21 mouse cellular contexts compared by ENCODE assay signal in genomic region chr17:50762231-50762630, GRCm38 (mm10).
DNase-seq lines count a peak whose midpoint lies in the region; TF ChIP-seq lines count a peak whose summit lies in the region.
"Had no signal": no experiment of that assay in that cellular context is flagged by ENCODE, and none has a peak within 500 bp of the region (broad histone marks: within the 10 kb centered on the region; RNA-seq: fewer than 3 reads in every experiment).

No protein-coding gene starts in this region.

- WGBS in cerebellum, adult 2 months, result 84% methylated on average over 5 of the region's 5 CpGs

- no peak for TF ChIP-seq CTCF in cerebellum, adult 2 months (IDR thresholded peaks at IDR 0.05; ENCODE audit: borderline replicate concordance, insufficient read depth, low read depth, low read length)
- no peak for TF ChIP-seq CTCF in left cerebral cortex, adult 2 months (IDR thresholded peaks at IDR 0.05)

- peaks cover 8% of the 10 kb centered on the region for H3K4me1 ChIP-seq in cerebellum, adult 2 months (ENCODE audit: control insufficient read depth, insufficient read depth, low read length)
- H3K4me1 ChIP-seq: hindbrain, embryonic 13.5 days; liver, embryonic 12.5 days; midbrain, embryonic 12.5 days; neural tube, embryonic 15.5 days had no signal

- TF ChIP-seq POLR2A in cerebellum, adult 2 months (IDR thresholded peaks at IDR 0.05; ENCODE audit: borderline replicate concordance, insufficient read depth, low read length), result no peak

- H3K27me3 ChIP-seq in cerebellum, adult 2 months (ENCODE audit: control insufficient read depth, insufficient read depth, low read length), result no peaks in the 10 kb centered on the region
- H3K27me3 ChIP-seq: heart, embryonic 13.5 days; hindbrain, embryonic 13.5 days; liver, embryonic 12.5 days; midbrain, embryonic 12.5 days; neural tube, embryonic 15.5 days had no signal

- no peak overlapping the region for H3K4me3 ChIP-seq in cerebellum, adult 2 months (replicated peaks; ENCODE audit: insufficient read depth, low read depth, low read length)
- no peak overlapping the region for H3K4me3 ChIP-seq in left cerebral cortex, adult 2 months
- H3K4me3 ChIP-seq: forebrain, embryonic 10.5 days; heart, adult 2 months; heart, embryonic 13.5 days; hindbrain, embryonic 13.5 days; liver, embryonic 12.5 days; midbrain, embryonic 12.5 days; neural tube, embryonic 15.5 days had no signal

- no peak overlapping the region for H3K27ac ChIP-seq in cerebellum, adult 2 months (ENCODE audit: insufficient read depth, low read length)
- peak overlapping the region; percentile 65; the same call in 1 of the 2 replicates for H3K27ac ChIP-seq in left cerebral cortex, adult 2 months
- H3K27ac ChIP-seq: forebrain, embryonic 10.5 days; heart, embryonic 13.5 days; hindbrain, embryonic 13.5 days; kidney, postnatal 0 days; liver, embryonic 12.5 days; midbrain, embryonic 12.5 days; neural tube, embryonic 15.5 days had no signal

- intact Hi-C loops in left cerebral cortex, adult 2 months (cut with DNase I), result loop anchor here (5.0 kb wide), 2 partner anchors 255 to 370 kb away; partner anchors contain the start of gene Plcl2

- peak; percentile 36 to 58 for DNase-seq in cerebellum, adult 2 months
- DNase-seq in cerebellum, adult 11 months, result no peak
- no peak for DNase-seq in left cerebral cortex, adult 2 months (ENCODE audit: extremely low spot score in 1 of 2, low spot score in 2 of 2)
- DNase-seq in left cerebral cortex, adult 18-20 months (ENCODE audit: low spot score in 2 of 2), result no peak
- DNase-seq in right cerebral cortex, postnatal 14 days, result peak; percentile 32
- DNase-seq in right cerebral cortex, postnatal 25 days, result no peak
- no peak for DNase-seq in adrenal gland, postnatal 14 days
- no peak for DNase-seq in kidney, postnatal 36 days
- DNase-seq: adrenal gland, postnatal 36 days; gastrocnemius, postnatal 10 days; heart, adult 2 months; heart, postnatal 36 days; kidney, adult 2 months; lung, adult 18-20 months had no signal

Comparison
In these comparisons a context has a peak if more than half of its experiments do, and no peak if none do; other contexts are left out.
1. DNase-seq: peak in cerebellum, adult 2 months (2 of 2) and right cerebral cortex, postnatal 14 days (single experiment); none in cerebellum, adult 11 months (single experiment), left cerebral cortex, adult 2 months (0 of 2), left cerebral cortex, adult 18-20 months (0 of 2), right cerebral cortex, postnatal 25 days (single experiment), adrenal gland, postnatal 14 days (single experiment) and kidney, postnatal 36 days (0 of 2).